Mouse (Mus musculus) heart, embryonic 15.5 days (tissue): ENCODE data around the gene Csf2rb2. TPM values are rescaled to one million over a fixed set of nuclear protein-coding genes. Genes with fewer than 3 reads are reported as not detected.

Source experiments
- microRNA-seq: library from miRNA; unstranded; fragments of <30 nt; microRNA quantifications from one replicate; pipeline ENCODE4, GENCODE M21; 2016
- polyA plus RNA-seq: library from polyadenylated mRNA; unstranded; fragments of >200 nt; fragmentation: Nextera tagmentation; extraction: Ambion mirVana; gene quantifications from 2 replicates; pipeline ENCODE4 v1.2.1, GENCODE M21; 2015

Csf2rb2 gene
- polyA plus RNA-seq, 1 experiment from 2014 or later, result 0.54 TPM

Small RNAs within 50 kb of the gene (microRNA-seq; reads per million reads assigned to microRNA genes)
- gene Mir7676-1, result not detected
- not detected for gene Mir7676-2

Other genes starting within 250 kb of the Csf2rb2 start
- 0.03 TPM in 1 of 2 replicates, not detected in the other for gene Cacng2, start 185.7 kb downstream of the Csf2rb2 start, polyA plus RNA-seq
- gene Ift27, start 131.6 kb downstream of the Csf2rb2 start, polyA plus RNA-seq, result 38.1 and 49.9 TPM in 2 replicates
- gene Pvalb, start 99.3 kb downstream of the Csf2rb2 start, polyA plus RNA-seq, result 1.0 and 1.1 TPM in 2 replicates
- gene Ncf4, start 60.9 kb downstream of the Csf2rb2 start, polyA plus RNA-seq, result 4.0 and 4.7 TPM in 2 replicates
- gene Csf2rb, start 20.0 kb upstream of the Csf2rb2 start, polyA plus RNA-seq, result 1.2 and 3.0 TPM in 2 replicates
- gene Tex33, start 90.2 kb upstream of the Csf2rb2 start, polyA plus RNA-seq, result not detected in 2 replicates
- gene Tst, start 100.2 kb upstream of the Csf2rb2 start, polyA plus RNA-seq, result 22.6 and 38.7 TPM in 2 replicates
- gene Mpst, start 100.7 kb upstream of the Csf2rb2 start, polyA plus RNA-seq, result 1.3 and 1.5 TPM in 2 replicates
- gene Kctd17, start 122.8 kb upstream of the Csf2rb2 start, polyA plus RNA-seq, result 19.1 and 28.5 TPM in 2 replicates
- 0.21 and 0.60 TPM in 2 replicates for gene Tmprss6, start 162.9 kb upstream of the Csf2rb2 start, polyA plus RNA-seq
- gene Il2rb, start 189.6 kb upstream of the Csf2rb2 start, polyA plus RNA-seq, result 0.30 and 1.9 TPM in 2 replicates
- gene C1qtnf6, start 225.7 kb upstream of the Csf2rb2 start, polyA plus RNA-seq, result 28.9 and 37.3 TPM in 2 replicates
- gene Sstr3, start 239.0 kb upstream of the Csf2rb2 start, polyA plus RNA-seq, result 0.11 and 0.20 TPM in 2 replicates